Mouse (Mus musculus) midbrain, embryonic 15.5 days (tissue): Measurements from ENCODE around the gene Susd2. TPM values are rescaled to one million over a fixed set of nuclear protein-coding genes. Genes with fewer than 3 reads are reported as not detected.

Source experiments
- ATAC-seq: fragments of 200-750 bp; cut with Nextera tagmentation; replicated peaks from 2 replicates; pipeline ENCODE4 v1.8.0; 2017; ENCODE audit warnings: moderate TSS enrichment
- H3K27ac ChIP-seq: fragments of 300-500 bp; sonication (generic); 2 replicates; pipeline ENCODE4 v1.5.1; 2015; ENCODE audit warnings: mild to moderate bottlenecking, inconsistent platforms
- H3K27me3 ChIP-seq: fragments of 300-500 bp; sonication (generic); replicated peaks from 2 replicates; pipeline ENCODE4 v1.6.1; 2015; ENCODE audit warnings: inconsistent platforms
- H3K36me3 ChIP-seq: fragments of 300-500 bp; sonication (generic); replicated peaks from 2 replicates; pipeline ENCODE4 v1.6.1; 2015; ENCODE audit warnings: inconsistent platforms
- H3K4me1 ChIP-seq: fragments of 300-500 bp; sonication (generic); 2 replicates; pipeline ENCODE4 v1.6.1; 2015; ENCODE audit warnings: inconsistent platforms
- H3K4me2 ChIP-seq: fragments of 300-500 bp; sonication (generic); 2 replicates; pipeline ENCODE4 v1.6.1; 2015; ENCODE audit warnings: inconsistent platforms, mild to moderate bottlenecking, moderate library complexity
- H3K4me3 ChIP-seq: fragments of 300-500 bp; sonication (generic); 2 replicates; pipeline ENCODE4 v1.5.1; 2015; ENCODE audit warnings: mild to moderate bottlenecking, inconsistent platforms
- H3K9ac ChIP-seq: fragments of 300-500 bp; sonication (generic); 2 replicates; pipeline ENCODE4 v1.6.1; 2015; ENCODE audit warnings: mild to moderate bottlenecking, inconsistent platforms
- H3K9me3 ChIP-seq: fragments of 300-500 bp; sonication (generic); 2 replicates; pipeline ENCODE4 v1.6.1; 2016; ENCODE audit warnings: inconsistent platforms
- WGBS: fragments of 180-500 bp; shearing (Covaris S2); methylation state at CpG from one replicate; pipeline ENCODE4 v1.1.7; 2015; ENCODE audit warnings: mixed read lengths; 5-methylcytosine and 5-hydroxymethylcytosine counted together
- polyA plus RNA-seq: library from polyadenylated mRNA; unstranded; fragments of >200 nt; fragmentation: Nextera tagmentation; extraction: Ambion mirVana; gene quantifications from 2 replicates; pipeline ENCODE4 v1.2.1, GENCODE M21; 2015

Susd2 gene
- polyA plus RNA-seq, 1 experiment from 2014 or later, result 3.0 TPM

DNA sequence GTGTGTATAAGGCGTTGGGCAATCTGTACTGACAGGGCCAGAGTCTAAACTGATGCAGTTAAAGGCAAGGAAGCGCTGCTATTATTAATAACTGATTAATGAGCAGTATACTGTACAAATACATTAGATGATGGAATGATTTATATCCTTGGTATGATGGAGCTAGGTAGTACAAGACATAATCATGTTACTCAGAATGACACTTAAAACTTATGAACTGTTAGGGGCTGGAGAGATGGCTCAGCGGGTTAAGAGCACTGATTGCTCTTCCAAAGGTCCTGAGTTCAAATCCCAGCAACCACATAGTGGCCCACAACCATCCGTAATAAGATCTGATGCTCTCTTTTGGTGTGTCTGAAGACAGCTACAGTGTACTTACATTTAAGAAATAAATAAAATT is 36.6 kb downstream of the Susd2 start:
- H3K27ac ChIP-seq, result no peak overlapping the region
- H3K9me3 ChIP-seq, result no peaks in the 10 kb centered on the region
- no peaks in the 10 kb centered on the region for H3K36me3 ChIP-seq
- no peak overlapping the region for H3K9ac ChIP-seq
- H3K27me3 ChIP-seq, result no peaks in the 10 kb centered on the region
- H3K4me2 ChIP-seq, result no peak overlapping the region
- WGBS, result 93% methylated on average over 4 of the region's 4 CpGs
- H3K4me3 ChIP-seq, result no peak overlapping the region
- H3K4me1 ChIP-seq, result no peaks in the 10 kb centered on the region
- ATAC-seq, result no peak

GRCm38 (mm10) chr10:75605162-75605846 is 38.5 kb downstream of the Susd2 start:
- no peak for ATAC-seq
- Histone ChIP-seq H3K27ac (no peak overlapping the region), H3K27me3 (no peaks in the 10 kb centered on the region), H3K9me3 (no peaks in the 10 kb centered on the region), H3K4me1 (no peaks in the 10 kb centered on the region), H3K4me2 (no peak overlapping the region), H3K4me3 (no peak overlapping the region), H3K9ac (no peak overlapping the region), H3K36me3 (no peaks in the 10 kb centered on the region)
- 46% methylated on average over 11 of the region's 11 CpGs for WGBS

DNA sequence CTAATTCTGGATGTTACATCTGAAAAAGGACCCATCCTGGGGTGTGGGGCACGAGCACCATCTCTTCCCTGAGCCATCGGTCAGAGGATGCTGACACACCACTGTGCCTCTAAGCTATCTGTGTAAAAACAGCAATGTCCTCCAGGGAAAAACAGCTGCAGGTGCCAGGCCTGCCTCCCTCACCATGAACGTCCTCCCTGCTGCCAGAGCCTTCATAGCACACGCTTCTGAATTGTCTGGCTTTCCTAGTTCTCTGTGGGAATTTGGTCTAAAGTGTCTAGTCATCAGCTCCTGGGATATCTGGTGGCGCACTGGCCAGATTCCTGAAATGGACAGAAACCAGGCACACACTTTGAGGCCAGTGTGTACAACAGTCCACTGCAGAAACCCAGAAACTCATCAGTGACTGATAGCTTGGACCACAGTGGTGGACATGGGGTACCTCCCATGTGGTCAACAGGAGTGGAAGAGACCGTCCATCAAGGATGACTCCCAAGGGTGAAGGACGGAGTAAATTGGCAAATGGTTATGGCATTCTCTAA is 43.5 kb downstream of the Susd2 start:
- peaks cover 3% of the 10 kb centered on the region; the same call in 1 of the 2 replicates for H3K9me3 ChIP-seq
- no peaks in the 10 kb centered on the region for H3K27me3 ChIP-seq
- no peak overlapping the region for H3K4me3 ChIP-seq
- H3K27ac ChIP-seq, result no peak overlapping the region
- no peak overlapping the region for H3K9ac ChIP-seq
- H3K4me2 ChIP-seq, result no peak overlapping the region
- WGBS, result 81% methylated on average over 7 of the region's 7 CpGs
- ATAC-seq, result no peak
- H3K4me1 ChIP-seq, result no peaks in the 10 kb centered on the region
- no peaks in the 10 kb centered on the region for H3K36me3 ChIP-seq

GRCm38 (mm10) chr10:75595981-75596380 is 47.8 kb downstream of the Susd2 start:
- Histone ChIP-seq H3K9me3 (peaks cover 3% of the 10 kb centered on the region; the same call in 1 of the 2 replicates), H3K4me3 (no peak overlapping the region), H3K4me1 (no peaks in the 10 kb centered on the region), H3K9ac (no peak overlapping the region), H3K4me2 (no peak overlapping the region), H3K36me3 (no peaks in the 10 kb centered on the region), H3K27me3 (no peaks in the 10 kb centered on the region), H3K27ac (no peak overlapping the region)
- ATAC-seq, result no peak
- 86% methylated on average over 8 of the region's 8 CpGs for WGBS

DNA sequence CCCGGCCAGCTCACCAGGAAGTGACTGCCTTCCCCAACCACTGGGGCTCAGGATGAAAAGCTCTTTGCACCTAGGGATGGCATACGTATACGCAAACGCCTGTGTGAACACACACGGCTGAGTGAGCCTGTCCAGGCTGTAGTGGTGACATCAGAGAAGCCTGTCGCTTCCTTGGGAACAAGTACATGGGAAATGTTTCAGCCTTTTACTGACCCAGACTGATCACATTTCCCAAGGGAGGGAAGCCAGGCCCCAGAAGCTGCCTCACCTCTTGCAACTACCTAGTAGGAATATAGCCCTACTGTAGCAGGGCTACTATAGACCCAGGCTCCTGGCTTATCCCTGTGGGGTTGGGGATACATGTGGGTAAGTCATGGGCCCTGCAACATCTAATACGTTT is 51.2 kb downstream of the Susd2 start:
- Histone ChIP-seq H3K9me3 (no peaks in the 10 kb centered on the region), H3K27ac (no peak overlapping the region), H3K4me2 (no peak overlapping the region), H3K4me3 (no peak overlapping the region), H3K36me3 (no peaks in the 10 kb centered on the region), H3K9ac (no peak overlapping the region), H3K4me1 (peaks cover 5% of the 10 kb centered on the region; the same call in 1 of the 2 replicates), H3K27me3 (no peaks in the 10 kb centered on the region)
- WGBS, result 87% methylated on average over 7 of the region's 7 CpGs
- ATAC-seq, result no peak

DNA sequence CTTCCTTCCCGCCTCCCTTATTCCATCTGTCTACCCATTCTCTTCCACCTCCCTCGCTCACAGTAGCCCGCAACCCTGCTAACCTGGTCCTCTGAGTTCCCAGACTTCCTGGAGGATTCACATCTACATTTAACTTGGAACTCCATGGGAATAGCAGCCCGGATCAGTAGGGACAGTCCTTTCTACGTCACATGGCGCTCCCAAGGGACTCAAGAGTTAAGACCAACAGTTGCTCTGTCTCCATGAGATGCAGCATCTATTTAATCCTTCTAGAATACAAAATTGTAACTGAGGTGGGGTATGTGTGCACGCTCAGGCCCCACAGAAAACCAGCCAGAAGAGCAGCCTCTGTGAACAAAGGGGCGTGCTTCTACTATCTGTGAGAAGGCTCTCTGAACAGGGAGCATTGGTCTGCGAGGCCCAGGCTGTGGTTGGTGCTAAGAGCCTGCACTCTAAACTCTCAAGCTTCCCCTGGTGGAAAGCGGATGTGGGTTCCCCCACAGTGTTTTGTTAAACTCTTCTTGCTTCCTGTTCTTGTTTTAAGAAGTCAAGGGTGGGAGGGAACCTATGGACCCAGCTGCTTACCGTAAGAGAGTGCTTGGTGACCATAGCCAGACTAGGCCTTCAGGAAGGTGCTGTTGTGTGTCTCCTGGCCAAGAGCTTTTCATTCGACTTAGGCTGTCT is 52.5 kb downstream of the Susd2 start:
- ATAC-seq, result no peak
- Histone ChIP-seq H3K27me3 (no peaks in the 10 kb centered on the region), H3K36me3 (no peaks in the 10 kb centered on the region), H3K27ac (no peak overlapping the region), H3K9me3 (no peaks in the 10 kb centered on the region), H3K9ac (no peak overlapping the region), H3K4me3 (no peak overlapping the region), H3K4me1 (peaks cover 5% of the 10 kb centered on the region; the same call in 1 of the 2 replicates), H3K4me2 (no peak overlapping the region)
- WGBS, result 82% methylated on average over 12 of the region's 12 CpGs

GRCm38 (mm10) chr10:75589651-75590050 is 54.2 kb downstream of the Susd2 start:
- H3K36me3 ChIP-seq, result no peaks in the 10 kb centered on the region
- 0 out of 2 replicates have a peak, but pooled peaks cover 2% of the 10 kb centered on the region for H3K27me3 ChIP-seq
- WGBS, result 81% methylated on average over 16 of the region's 16 CpGs
- no peak for ATAC-seq
- no peak overlapping the region for H3K9ac ChIP-seq
- no peak overlapping the region for H3K4me2 ChIP-seq
- H3K27ac ChIP-seq, result no peak overlapping the region
- H3K9me3 ChIP-seq, result no peaks in the 10 kb centered on the region
- peaks cover 5% of the 10 kb centered on the region; the same call in 1 of the 2 replicates for H3K4me1 ChIP-seq
- H3K4me3 ChIP-seq, result no peak overlapping the region

GRCm38 (mm10) chr10:75589129-75589528 is 54.7 kb downstream of the Susd2 start, which contains the start of gene Ggt5:
TSS of gene Ggt5 (plus strand) at chr10:75589340.
- Histone ChIP-seq H3K27ac (no peak within 1 kb of the TSS), H3K9me3 (no peaks in the 10 kb centered on the region), H3K4me2 (no peak within 1 kb of the TSS), H3K4me3 (no peak within 1 kb of the TSS), H3K4me1 (peaks cover 5% of the 10 kb centered on the region; the same call in 1 of the 2 replicates), H3K27me3 (0 out of 2 replicates have a peak, but pooled peaks cover 6% of the 10 kb centered on the region), H3K36me3 (no peaks in the 10 kb centered on the region), H3K9ac (no peak within 1 kb of the TSS)
- 34% methylated on average over 5 of the region's 5 CpGs for WGBS
- no peak for ATAC-seq

DNA sequence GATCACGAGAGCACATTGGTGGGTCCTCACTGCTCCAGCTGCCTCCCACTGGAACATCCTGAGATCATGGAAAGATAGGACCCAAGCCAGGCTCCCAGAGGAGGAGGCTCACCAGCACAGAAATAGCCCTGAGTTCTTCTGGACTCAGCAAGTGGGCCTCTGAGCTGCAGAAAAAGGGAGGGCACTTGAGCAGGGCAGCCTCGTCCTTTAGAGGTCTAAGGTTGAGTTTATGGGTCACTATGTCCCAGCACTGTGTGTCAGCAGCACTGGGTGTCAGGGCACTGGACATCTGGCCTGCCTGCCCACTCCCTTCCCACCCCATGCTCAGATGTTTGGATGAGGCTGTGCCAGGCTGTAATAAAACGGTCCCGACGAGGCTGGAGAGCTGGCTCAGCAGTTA is 55.5 kb downstream of the Susd2 start:
- H3K9me3 ChIP-seq, result no peaks in the 10 kb centered on the region
- WGBS, result 75% methylated on average over 5 of the region's 5 CpGs
- H3K36me3 ChIP-seq, result no peaks in the 10 kb centered on the region
- no peak overlapping the region for H3K27ac ChIP-seq
- no peak overlapping the region for H3K4me3 ChIP-seq
- ATAC-seq, result no peak
- H3K27me3 ChIP-seq, result 0 out of 2 replicates have a peak, but pooled peaks cover 6% of the 10 kb centered on the region
- H3K9ac ChIP-seq, result no peak overlapping the region
- no peak overlapping the region for H3K4me2 ChIP-seq
- peaks cover 5% of the 10 kb centered on the region; the same call in 1 of the 2 replicates for H3K4me1 ChIP-seq

- no peak overlapping the region for H3K27ac ChIP-seq
- WGBS, result 83% methylated on average over 4 of the region's 4 CpGs
- peaks cover 5% of the 10 kb centered on the region; the same call in 1 of the 2 replicates for H3K4me1 ChIP-seq
- no peak overlapping the region for H3K4me2 ChIP-seq
- no peak overlapping the region for H3K9ac ChIP-seq
- H3K4me3 ChIP-seq, result no peak overlapping the region
- ATAC-seq, result no peak
- H3K36me3 ChIP-seq, result no peaks in the 10 kb centered on the region
- H3K9me3 ChIP-seq, result no peaks in the 10 kb centered on the region
- H3K27me3 ChIP-seq, result 0 out of 2 replicates have a peak, but pooled peaks cover 6% of the 10 kb centered on the region
Observed at GRCm38 (mm10) chr10:75587781-75588180, 56.0 kb downstream of the Susd2 start.
